Mouse (Mus musculus) heart, embryonic 15.5 days (tissue): ENCODE measurements at regions not wholly inside any gene's neighbourhood (a gene's known extent, or its start where the extent isn't known, plus 50 kb on each side); places are given as distances from the start of the nearest gene placed in this dataset.

ENCODE experiments used
- ATAC-seq: fragments of 200-750 bp; cut with Nextera tagmentation; replicated peaks from 2 replicates; pipeline ENCODE4 v1.8.0; 2017; ENCODE audit warnings: low read depth, moderate TSS enrichment; ENCODE audit not compliant: insufficient number of reproducible peaks, insufficient read depth, low FRiP score
- H3K27ac ChIP-seq: fragments of 300-500 bp; sonication (generic); 2 replicates; pipeline ENCODE4 v1.5.1; 2015; ENCODE audit warnings: mild to moderate bottlenecking, inconsistent platforms
- H3K27me3 ChIP-seq: fragments of 300-500 bp; sonication (generic); 2 replicates; pipeline ENCODE4 v1.6.1; 2015; ENCODE audit warnings: inconsistent platforms
- H3K36me3 ChIP-seq: fragments of 300-500 bp; sonication (generic); 2 replicates; pipeline ENCODE4 v1.6.1; 2015; ENCODE audit warnings: mild to moderate bottlenecking, inconsistent platforms
- H3K4me1 ChIP-seq: fragments of 300-500 bp; sonication (generic); replicated peaks from 2 replicates; pipeline ENCODE4 v1.6.1; 2015; ENCODE audit warnings: inconsistent platforms
- H3K4me2 ChIP-seq: fragments of 300-500 bp; sonication (generic); 2 replicates; pipeline ENCODE4 v1.6.1; 2015; ENCODE audit warnings: inconsistent platforms, mild to moderate bottlenecking, moderate library complexity
- H3K4me3 ChIP-seq: fragments of 300-500 bp; sonication (generic); 2 replicates; pipeline ENCODE4 v1.5.1; 2015; ENCODE audit warnings: mild to moderate bottlenecking, inconsistent platforms
- H3K9ac ChIP-seq: fragments of 300-500 bp; sonication (generic); 2 replicates; pipeline ENCODE4 v1.6.1; 2015; ENCODE audit warnings: mild to moderate bottlenecking, inconsistent platforms
- H3K9me3 ChIP-seq: fragments of 300-500 bp; sonication (generic); replicated peaks from 2 replicates; pipeline ENCODE4 v1.6.1; 2016; ENCODE audit warnings: inconsistent platforms
- WGBS: fragments of 180-500 bp; shearing (Covaris S2); methylation state at CpG from one replicate; pipeline ENCODE4 v1.1.7; 2015; ENCODE audit warnings: mixed read lengths; 5-methylcytosine and 5-hydroxymethylcytosine counted together

DNA sequence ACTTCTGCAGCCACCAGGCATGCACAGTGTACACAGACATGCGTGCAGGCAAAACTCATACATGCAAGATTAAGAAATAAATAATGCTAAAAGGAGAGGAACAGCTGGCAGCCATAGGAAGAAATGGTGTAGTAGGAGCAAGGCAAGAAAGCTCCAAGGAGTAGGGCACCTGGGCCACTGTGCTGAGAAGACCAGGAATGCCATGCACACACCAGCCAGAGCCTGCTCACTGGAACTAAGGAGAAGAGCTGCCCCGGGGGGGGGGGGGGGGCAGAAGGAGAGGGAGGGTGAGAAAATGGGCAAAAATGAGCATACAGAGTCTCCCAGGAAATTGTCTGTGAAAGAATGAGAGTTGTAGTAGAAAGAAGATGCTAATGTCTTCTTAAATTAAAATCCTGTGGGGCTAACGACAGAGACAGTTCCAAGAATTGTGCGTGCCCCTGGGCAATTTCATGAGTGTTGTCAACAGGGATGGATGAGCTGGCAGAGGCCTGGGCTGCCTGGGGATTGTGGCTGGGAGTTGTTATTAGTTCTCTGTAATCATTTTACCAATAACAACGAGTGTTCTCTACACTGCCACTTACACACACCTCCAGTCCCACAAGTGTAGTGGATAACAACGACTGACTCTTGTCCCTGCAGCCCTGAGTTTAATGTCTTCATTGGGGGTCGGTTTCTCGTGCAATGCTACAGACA lies 54.2 kb upstream of the Syt13 start:
- Histone ChIP-seq H3K27me3 (no peaks in the 10 kb centered on the region), H3K27ac (no peak overlapping the region), H3K4me2 (no peak overlapping the region), H3K36me3 (no peaks in the 10 kb centered on the region), H3K4me3 (no peak overlapping the region), H3K9me3 (no peaks in the 10 kb centered on the region), H3K4me1 (no peaks in the 10 kb centered on the region), H3K9ac (no peak overlapping the region)
- ATAC-seq: no peak
- 67% methylated on average over 8 of the region's 8 CpGs for WGBS
